Mouse (Mus musculus) splenic B cell, adult 2 months (primary cell): Measurements from ENCODE around the gene Fgf4.

Source experiments
- DNase-seq: peaks from one replicate; pipeline ENCODE4 v3.0.0-alpha.2; 2011; ENCODE audit warnings: low read depth, low spot score
- H3K27me3 ChIP-seq: 2 replicates; pipeline ENCODE4 v1.6.1; 2012; ENCODE audit warnings: mild to moderate bottlenecking, low read length, moderate library complexity, mixed read lengths; ENCODE audit not compliant: control insufficient read depth, poor library complexity, insufficient read depth, severe bottlenecking
- H3K36me3 ChIP-seq: 2 replicates; pipeline ENCODE4 v1.6.1; 2012; ENCODE audit warnings: mild to moderate bottlenecking, low read length, moderate library complexity, mixed read lengths; ENCODE audit not compliant: control insufficient read depth, poor library complexity, insufficient read depth, severe bottlenecking

The Fgf4 gene

GRCm38 (mm10) chr7:144858702-144859101 lies 11.5 kb downstream of the Fgf4 start:
- DNase-seq = no peak
- no peaks in the 10 kb centered on the region for H3K36me3 ChIP-seq

GRCm38 (mm10) chr7:144861056-144861768 lies 14.0 kb downstream of the Fgf4 start:
- DNase-seq = no peak
- Histone ChIP-seq H3K36me3 (no peaks in the 10 kb centered on the region), H3K27me3 (no peaks in the 10 kb centered on the region)

More at GRCm38 (mm10) chr7:144858702-144859101, 11.5 kb downstream of the Fgf4 start:
- no peaks in the 10 kb centered on the region for H3K27me3 ChIP-seq

- DNase-seq = no peak
- no peaks in the 10 kb centered on the region for H3K36me3 ChIP-seq
- H3K27me3 ChIP-seq = no peaks in the 10 kb centered on the region
Observed at GRCm38 (mm10) chr7:144861769-144862070, 14.6 kb downstream of the Fgf4 start.

GRCm38 (mm10) chr7:144862126-144862525 lies 15.0 kb downstream of the Fgf4 start:
- H3K36me3 ChIP-seq = no peaks in the 10 kb centered on the region
- H3K27me3 ChIP-seq = no peaks in the 10 kb centered on the region
- no peak for DNase-seq

GRCm38 (mm10) chr7:144862712-144863111 lies 15.5 kb downstream of the Fgf4 start:
- no peaks in the 10 kb centered on the region for H3K36me3 ChIP-seq
- H3K27me3 ChIP-seq = no peaks in the 10 kb centered on the region
- DNase-seq = no peak

- Histone ChIP-seq H3K36me3 (no peaks in the 10 kb centered on the region), H3K27me3 (no peaks in the 10 kb centered on the region)
- no peak for DNase-seq
Observed at GRCm38 (mm10) chr7:144863196-144863595, 16.0 kb downstream of the Fgf4 start.

GRCm38 (mm10) chr7:144864160-144864670 lies 17.0 kb downstream of the Fgf4 start:
- Histone ChIP-seq H3K36me3 (no peaks in the 10 kb centered on the region), H3K27me3 (no peaks in the 10 kb centered on the region)
- DNase-seq = no peak

- DNase-seq = no peak
- no peaks in the 10 kb centered on the region for H3K36me3 ChIP-seq
- H3K27me3 ChIP-seq = no peaks in the 10 kb centered on the region
Observed at GRCm38 (mm10) chr7:144867161-144867560, 20.0 kb downstream of the Fgf4 start.

GRCm38 (mm10) chr7:144867602-144868001 lies 20.4 kb downstream of the Fgf4 start:
- no peaks in the 10 kb centered on the region for H3K27me3 ChIP-seq
- DNase-seq = no peak
- H3K36me3 ChIP-seq = no peaks in the 10 kb centered on the region

GRCm38 (mm10) chr7:144872420-144872819 lies 25.3 kb downstream of the Fgf4 start:
- no peak for DNase-seq
- Histone ChIP-seq H3K36me3 (no peaks in the 10 kb centered on the region), H3K27me3 (no peaks in the 10 kb centered on the region)

GRCm38 (mm10) chr7:144873160-144873559 lies 26.0 kb downstream of the Fgf4 start:
- no peaks in the 10 kb centered on the region for H3K27me3 ChIP-seq
- no peaks in the 10 kb centered on the region for H3K36me3 ChIP-seq
- DNase-seq = no peak

- Histone ChIP-seq H3K36me3 (no peaks in the 10 kb centered on the region), H3K27me3 (no peaks in the 10 kb centered on the region)
- DNase-seq = no peak
Observed at GRCm38 (mm10) chr7:144874226-144874625, 27.1 kb downstream of the Fgf4 start.

- H3K36me3 ChIP-seq = no peaks in the 10 kb centered on the region
- no peaks in the 10 kb centered on the region for H3K27me3 ChIP-seq
- DNase-seq = no peak
Observed at GRCm38 (mm10) chr7:144878401-144878800, 31.2 kb downstream of the Fgf4 start.

- DNase-seq = no peak
- H3K27me3 ChIP-seq = no peaks in the 10 kb centered on the region
- H3K36me3 ChIP-seq = no peaks in the 10 kb centered on the region
Observed at GRCm38 (mm10) chr7:144883106-144883505, 35.9 kb downstream of the Fgf4 start.

- no peaks in the 10 kb centered on the region for H3K27me3 ChIP-seq
- DNase-seq = no peak
- no peaks in the 10 kb centered on the region for H3K36me3 ChIP-seq
Observed at GRCm38 (mm10) chr7:144887672-144888071, 40.5 kb downstream of the Fgf4 start.
